Mouse (Mus musculus) CH12.LX (cell line): Measurements from ENCODE around the gene Kbtbd7. TPM values are rescaled to one million over a fixed set of nuclear protein-coding genes. Genes with fewer than 3 reads are reported as not detected.

ENCODE experiments used
- DNase-seq: peaks from one replicate; pipeline ENCODE4 v3.0.0-alpha.2; 2013; ENCODE audit errors: extremely low read depth
- H3K27ac ChIP-seq: 2 replicates; pipeline ENCODE4 v1.5.1; 2012; ENCODE audit warnings: low read depth, mild to moderate bottlenecking, control low read depth, moderate library complexity; ENCODE audit not compliant: insufficient read depth
- H3K27me3 ChIP-seq: replicated peaks from 2 replicates; pipeline ENCODE3; 2012; ENCODE audit warnings: inconsistent platforms
- H3K36me3 ChIP-seq, 2 experiments: replicated peaks in 1 of 2; 2 replicates each; pipeline versions ENCODE3 to v1.6.1; 2012; ENCODE audit warnings: inconsistent platforms in 1 of 2, low read length in 1 of 2, mild to moderate bottlenecking in 1 of 2, mixed read lengths in 1 of 2, moderate library complexity in 1 of 2; ENCODE audit not compliant: control insufficient read depth in 1 of 2, insufficient read depth in 1 of 2
- H3K4me1 ChIP-seq, 2 experiments: 2 replicates each; pipeline ENCODE4 v1.6.1; 2012; ENCODE audit warnings: inconsistent platforms in 1 of 2, moderate library complexity in 1 of 2; ENCODE audit not compliant: insufficient read depth in 2 of 2, control insufficient read depth in 1 of 2
- H3K4me2 ChIP-seq: 2 replicates; pipeline ENCODE4 v1.6.1; 2012; ENCODE audit warnings: low read depth, mild to moderate bottlenecking, control low read depth; ENCODE audit not compliant: poor library complexity, insufficient read depth, severe bottlenecking
- H3K4me3 ChIP-seq, 3 experiments: fragments of 150-350 bp in 1 of 3; sonication (generic) in 1 of 3; replicated peaks in 1 of 3; 2 replicates each; pipeline versions ENCODE3 to v1.5.1; 2011 to 2012; ENCODE audit warnings: low read depth in 2 of 3, low read length in 2 of 3, mild to moderate bottlenecking in 2 of 3, moderate library complexity in 2 of 3, control low read depth in 1 of 3, improper control_type of control experiment in 1 of 3, inconsistent platforms in 1 of 3, mixed read lengths in 1 of 3; ENCODE audit not compliant: poor library complexity in 1 of 3
- H3K79me2 ChIP-seq: replicated peaks from 2 replicates; pipeline ENCODE4 v1.6.1; 2012; ENCODE audit warnings: mild to moderate bottlenecking, moderate library complexity; ENCODE audit not compliant: control insufficient read depth, poor library complexity, insufficient read depth, severe bottlenecking; ENCODE audit errors: extremely low read depth
- H3K9ac ChIP-seq: 2 replicates; pipeline ENCODE4 v1.6.1; 2012; ENCODE audit warnings: low read depth, mild to moderate bottlenecking, control low read depth, moderate library complexity; ENCODE audit not compliant: insufficient read depth
- H3K9me3 ChIP-seq: replicated peaks from 2 replicates; pipeline ENCODE3; 2012; ENCODE audit warnings: low read length, inconsistent platforms, mixed read lengths
- BHLHE40 ChIP-seq: IDR thresholded peaks from 2 replicates; pipeline ENCODE4 v1.6.1; 2011; ENCODE audit warnings: mild to moderate bottlenecking, low read depth, low read length, improper control_type of control experiment
- ELF1 ChIP-seq: IDR thresholded peaks from 2 replicates; pipeline ENCODE4 v1.6.1; 2014; ENCODE audit warnings: low read depth, mild to moderate bottlenecking, inconsistent platforms, low read length, improper control_type of control experiment
- EP300 ChIP-seq: IDR thresholded peaks from 2 replicates; pipeline ENCODE4 v1.6.1; 2011; ENCODE audit warnings: low read length, improper control_type of control experiment
- ETS1 ChIP-seq: conservative IDR thresholded peaks from 2 replicates; pipeline ENCODE4 v1.6.1; 2012; ENCODE audit warnings: low read depth, mild to moderate bottlenecking, inconsistent platforms, low read length, improper control_type of control experiment, moderate library complexity
- GABPA ChIP-seq: IDR thresholded peaks from 2 replicates; pipeline ENCODE4 v1.6.1; 2012; ENCODE audit warnings: low read depth, low read length, improper control_type of control experiment, inconsistent platforms; ENCODE audit not compliant: insufficient replicate concordance
- HCFC1 ChIP-seq: IDR thresholded peaks from 2 replicates; pipeline ENCODE4 v1.6.1; 2012; ENCODE audit warnings: low read depth, mild to moderate bottlenecking, inconsistent platforms, low read length, improper control_type of control experiment
- JUN ChIP-seq: IDR thresholded peaks from 2 replicates; pipeline ENCODE4 v1.6.1; 2011; ENCODE audit warnings: low read depth, mild to moderate bottlenecking, low read length, improper control_type of control experiment, moderate library complexity; ENCODE audit not compliant: insufficient read depth
- JUND ChIP-seq: conservative IDR thresholded peaks from 2 replicates; pipeline ENCODE4 v1.6.1; 2011; ENCODE audit warnings: low read depth, low read length, improper control_type of control experiment
- KAT2A ChIP-seq: IDR thresholded peaks from 2 replicates; pipeline ENCODE4 v1.6.1; 2012; ENCODE audit warnings: low read length, improper control_type of control experiment, inconsistent platforms; ENCODE audit not compliant: insufficient replicate concordance
- MXI1 ChIP-seq: IDR thresholded peaks from 2 replicates; pipeline ENCODE4 v1.6.1; 2011; ENCODE audit warnings: mild to moderate bottlenecking, low read depth, low read length, improper control_type of control experiment
- MYC ChIP-seq: IDR thresholded peaks from 2 replicates; pipeline ENCODE4 v1.6.1; 2011; ENCODE audit warnings: low read depth, mild to moderate bottlenecking, improper control_type of control experiment, low read length
- NELFE ChIP-seq: IDR thresholded peaks from 2 replicates; pipeline ENCODE4 v1.6.1; 2011; ENCODE audit warnings: low read depth, low read length, improper control_type of control experiment
- POLR2A ChIP-seq: IDR thresholded peaks from 2 replicates; pipeline ENCODE4 v1.6.1; 2011; ENCODE audit warnings: low read depth, mild to moderate bottlenecking, improper control_type of control experiment, low read length
- SIN3A ChIP-seq: IDR thresholded peaks from 2 replicates; pipeline ENCODE4 v1.6.1; 2012; ENCODE audit warnings: low read length, improper control_type of control experiment, inconsistent platforms
- TBP ChIP-seq: conservative IDR thresholded peaks from 2 replicates; pipeline ENCODE4 v1.6.1; 2011; ENCODE audit warnings: low read depth, low read length, improper control_type of control experiment
- TCF12 ChIP-seq: IDR thresholded peaks from 2 replicates; pipeline ENCODE4 v1.6.1; 2014; ENCODE audit warnings: low read depth, mild to moderate bottlenecking, inconsistent platforms, low read length, improper control_type of control experiment
- USF1 ChIP-seq: IDR thresholded peaks from 2 replicates; pipeline ENCODE4 v1.6.1; 2014; ENCODE audit warnings: low read depth, mild to moderate bottlenecking, inconsistent platforms, low read length, improper control_type of control experiment
- USF2 ChIP-seq: conservative IDR thresholded peaks from 2 replicates; pipeline ENCODE4 v1.6.1; 2011; ENCODE audit warnings: low read depth, low read length, improper control_type of control experiment
- ZC3H11A ChIP-seq: IDR thresholded peaks from 2 replicates; pipeline ENCODE4 v1.6.1; 2012; ENCODE audit warnings: low read depth, mild to moderate bottlenecking, inconsistent platforms, low read length, improper control_type of control experiment
- ZKSCAN1 ChIP-seq: IDR thresholded peaks from 2 replicates; pipeline ENCODE4 v1.6.1; 2012; ENCODE audit warnings: low read depth, inconsistent platforms, low read length, improper control_type of control experiment, borderline replicate concordance
- ZNF384 ChIP-seq: IDR thresholded peaks from 2 replicates; pipeline ENCODE4 v1.6.1; 2012; ENCODE audit warnings: low read depth, low read length, improper control_type of control experiment, inconsistent platforms
- dilution Hi-C: fragments of 300-500 bp; cut with MboI; formaldehyde crosslinking; loops from 2 replicates; pipeline ENCODE4 v1.14.3; 2020; ENCODE audit warnings: low sequenced_read_pairs; ENCODE audit not compliant: extremely low pct_unique_long_range_greater_than_20kb, extremely low pct_ligation_motif_present
- in situ Hi-C: fragments of 300-500 bp; cut with MboI; formaldehyde crosslinking; loops from 3 replicates; pipeline ENCODE4 v1.14.3; 2019; ENCODE audit warnings: low sequenced_read_pairs, low pct_ligation_motif_present, low pct_unique_long_range_greater_than_20kb, mixed read lengths
- polyA plus RNA-seq: library from polyadenylated mRNA; unstranded; fragments of >175 nt; gene quantifications from 2 replicates; pipeline ENCODE4 v1.2.1, GENCODE M21; 2012; ENCODE audit warnings: low read depth; ENCODE audit not compliant: insufficient read length
- total RNA-seq, 2 experiments: library from RNA; depleted of rRNA; stranded (reverse); fragments of 300-350 nt in 1 of 2; fragments of >200 nt in 1 of 2; gene quantifications; 2 replicates each; pipeline ENCODE4 v1.2.3; 2012 to 2014

Gene Kbtbd7
- total and polyA plus RNA-seq, 3 experiments = 1.9 to 2.7 (median 2.6) TPM

- H3K27ac ChIP-seq = no peak overlapping the region
- no peaks in the 10 kb centered on the region for H3K36me3 ChIP-seq
- DNase-seq = no peak
- in situ Hi-C loops (no loop called here), dilution Hi-C loops (no loop called here)
- H3K9ac ChIP-seq = no peak overlapping the region
- H3K27me3 ChIP-seq = no peaks in the 10 kb centered on the region
- no peaks in the 10 kb centered on the region for H3K9me3 ChIP-seq
- TF ChIP-seq ZKSCAN1 (no peak), TBP (no peak), GABPA (no peak), EP300 (no peak), USF1 (no peak), JUND (no peak), KAT2A (no peak), HCFC1 (no peak), POLR2A (no peak), ZNF384 (no peak), ETS1 (no peak), JUN (no peak)
- H3K4me1 ChIP-seq = peaks cover 0 to 14% of the 10 kb centered on the region in 2 experiments; a peak in 2 of 4 replicates
- H3K4me2 ChIP-seq = no peak overlapping the region
- no peak overlapping the region for H3K4me3 ChIP-seq
- H3K79me2 ChIP-seq = no peaks in the 10 kb centered on the region
Measured at GRCm38 (mm10) chr14:79434068-79434467, 7.8 kb downstream of the Kbtbd7 start.

- H3K27ac ChIP-seq = no peak overlapping the region
- H3K4me2 ChIP-seq = no peak overlapping the region
- TF ChIP-seq JUND = no peak
- no peak for TF ChIP-seq ELF1
- no peak for TF ChIP-seq MXI1
- TF ChIP-seq SIN3A = no peak
- no peak for TF ChIP-seq USF2
- no peak for TF ChIP-seq ZKSCAN1
- TF ChIP-seq NELFE = no peak
- TF ChIP-seq BHLHE40 = no peak
- TF ChIP-seq ZNF384 = no peak
- no peak for TF ChIP-seq TBP
- TF ChIP-seq TCF12 = no peak
- no peak for TF ChIP-seq MYC
- TF ChIP-seq EP300 = no peak
- TF ChIP-seq ZC3H11A = no peak
- TF ChIP-seq POLR2A = no peak
- dilution Hi-C loops = no loop called here
- H3K9me3 ChIP-seq = peaks cover 4% of the 10 kb centered on the region
- H3K9ac ChIP-seq = no peak overlapping the region
- no peaks in the 10 kb centered on the region for H3K27me3 ChIP-seq
- H3K36me3 ChIP-seq = no peaks in the 10 kb centered on the region
- no peaks in the 10 kb centered on the region for H3K79me2 ChIP-seq
- in situ Hi-C loops = no loop called here
- no peak for DNase-seq
- H3K4me3 ChIP-seq = no peak overlapping the region
- H3K4me1 ChIP-seq = peaks cover 0 to 6% of the 10 kb centered on the region in 2 experiments; a peak in 2 of 4 replicates
Measured at GRCm38 (mm10) chr14:79440655-79441054, 14.3 kb downstream of the Kbtbd7 start.
